In the genomic region with DNA sequence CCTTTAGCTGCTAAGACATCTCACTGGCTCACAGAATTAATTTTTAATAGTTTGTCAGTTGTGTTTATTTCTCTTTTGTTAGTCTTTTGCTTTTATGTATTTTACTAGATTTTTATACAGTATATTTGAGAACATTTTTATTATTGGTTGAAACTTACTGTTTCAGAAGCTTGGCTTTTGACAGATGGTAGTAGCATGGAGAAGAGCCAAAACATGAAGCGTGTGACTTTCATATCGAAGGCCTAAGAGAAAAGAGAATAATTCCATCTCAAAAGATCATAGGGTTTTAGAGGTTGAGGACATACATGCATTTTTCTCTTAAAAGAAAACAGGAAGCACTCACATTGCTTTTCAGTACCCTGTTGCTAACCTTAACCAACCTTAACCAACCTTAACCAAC, we compare ENCODE assay signal across 22 mouse cellular contexts. TPM values are rescaled to one million over a fixed set of nuclear protein-coding genes. Genes with fewer than 3 reads are reported as not detected.
"Had no signal": no experiment of that assay in that cellular context is flagged by ENCODE, and none has a peak within 500 bp of the region (broad histone marks: within the 10 kb centered on the region; RNA-seq: fewer than 3 reads in every experiment).

No protein-coding gene starts in this region.

- H3K4me2 ChIP-seq: liver, embryonic 13.5 days; midbrain, embryonic 11.5 days; neural tube, embryonic 12.5 days; neural tube, embryonic 15.5 days had no signal

- DNase-seq: kidney, adult 18-20 months; kidney, adult 9 months; kidney, postnatal 14 days; kidney, postnatal 4 days; liver, embryonic 13.5 days; lung, adult 2 months; lung, postnatal 14 days; lung, postnatal 4 days; midbrain, embryonic 14.5 days; thymus, postnatal 25 days had no signal

- H3K36me3 ChIP-seq: liver, embryonic 13.5 days had no signal

- ATAC-seq: intestine, embryonic 16.5 days had no signal

- H3K9ac ChIP-seq: liver, embryonic 13.5 days; neural tube, embryonic 12.5 days; neural tube, embryonic 15.5 days had no signal

- H3K27me3 ChIP-seq: liver, embryonic 13.5 days; neural tube, embryonic 12.5 days; neural tube, embryonic 15.5 days had no signal

- H3K4me1 ChIP-seq: liver, embryonic 13.5 days; neural tube, embryonic 12.5 days; neural tube, embryonic 15.5 days had no signal

- H3K4me3 ChIP-seq: left cerebral cortex, adult 2 months; liver, embryonic 13.5 days; neural tube, embryonic 12.5 days; neural tube, embryonic 15.5 days had no signal

- H3K9me3 ChIP-seq: liver, embryonic 13.5 days; neural tube, embryonic 12.5 days; neural tube, embryonic 15.5 days had no signal

- H3K27ac ChIP-seq: left cerebral cortex, adult 2 months; liver, embryonic 13.5 days; neural tube, embryonic 12.5 days; neural tube, embryonic 15.5 days had no signal

RNA-seq across cellular contexts. Expression of a gene that starts 6.8 kb away (rescaled TPM):
- total RNA-seq: layer of hippocampus, postnatal 14 days; left cerebral cortex, adult 2 months; left cerebral cortex, postnatal 10 days; left cerebral cortex, postnatal 36 days; megakaryocyte progenitor cell, adult 5-6 weeks; megakaryocyte-erythroid progenitor cell, adult 5-6 weeks had no signal
- polyA plus RNA-seq: liver, adult 2 months; lung, adult 2 months; spleen, adult 2 months had no signal
